Mouse (Mus musculus) thymus, postnatal 0 days (tissue): ENCODE data around the gene Calm2. TPM values are rescaled to one million over a fixed set of nuclear protein-coding genes. Genes with fewer than 3 reads are reported as not detected.

Source experiments
- DNase-seq: peaks from one replicate; pipeline ENCODE4 v3.0.0-alpha.2; 2015; ENCODE audit warnings: low spot score
- polyA plus RNA-seq: library from polyadenylated mRNA; unstranded; fragments of >200 nt; fragmentation: Nextera tagmentation; extraction: Ambion mirVana; gene quantifications from 2 replicates; pipeline ENCODE4 v1.2.1, GENCODE M21; 2015

The Calm2 gene
- polyA plus RNA-seq, 1 experiment from 2014 or later = 956 TPM

GRCm38 (mm10) chr17:87403462-87403861, 43.3 kb downstream of the Calm2 start:
- no peak for DNase-seq

GRCm38 (mm10) chr17:87402444-87402843, 44.3 kb downstream of the Calm2 start:
- DNase-seq = no peak

GRCm38 (mm10) chr17:87397088-87397487, 49.6 kb downstream of the Calm2 start:
- no peak for DNase-seq

DNA sequence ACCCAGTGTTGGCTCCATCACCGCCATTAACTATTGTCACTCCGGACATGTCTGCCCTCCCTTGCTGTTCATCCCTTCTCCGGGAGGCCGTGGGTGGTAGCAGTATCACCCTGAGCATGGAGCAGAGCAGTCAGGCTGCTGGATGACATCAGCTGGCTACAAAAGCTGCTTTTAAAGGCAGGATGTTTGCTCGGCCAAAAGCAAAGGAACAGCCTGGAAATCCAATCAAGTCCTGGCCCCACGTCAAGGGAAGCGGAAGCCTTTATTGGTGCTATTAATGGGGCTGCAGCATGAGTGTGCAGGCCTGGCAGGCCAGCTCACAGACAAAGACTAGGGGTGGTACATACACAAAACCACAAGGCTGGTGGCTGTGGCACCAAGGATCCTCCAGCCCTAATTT, 55.5 kb downstream of the Calm2 start:
- DNase-seq = no peak

- no peak for DNase-seq
Observed at GRCm38 (mm10) chr17:87387068-87387467, 59.7 kb downstream of the Calm2 start.

GRCm38 (mm10) chr17:87385835-87386234, 60.9 kb downstream of the Calm2 start:
- no peak for DNase-seq

Other genes with a start within 250 kb of the Calm2 start
- gene Mcfd2, start 181.0 kb downstream of the Calm2 start, polyA plus RNA-seq = 57.7 and 58.4 TPM in 2 replicates
- gene Ttc7, start 164.0 kb downstream of the Calm2 start, polyA plus RNA-seq = 31.2 and 33.5 TPM in 2 replicates
- gene Stpg4, start 19.2 kb downstream of the Calm2 start, polyA plus RNA-seq = 0.23 TPM in 2 replicates
- gene Epcam, start 189.0 kb upstream of the Calm2 start, polyA plus RNA-seq = 95.8 and 102 TPM in 2 replicates
- gene Msh2, start 225.4 kb upstream of the Calm2 start, polyA plus RNA-seq = 88.5 and 89.2 TPM in 2 replicates